In genomic region chr9:72664409-72665351, GRCm38 (mm10) we compare ENCODE assay signal across 8 mouse cellular contexts. TPM values are rescaled to one million over a fixed set of nuclear protein-coding genes. Genes with fewer than 3 reads are reported as not detected.
DNase-seq lines count a peak whose midpoint lies in the region; ATAC-seq lines count a peak whose summit lies in the region.

No protein-coding gene starts in this region.

- no peaks in the 10 kb centered on the region for H3K9me3 ChIP-seq in forebrain, embryonic 16.5 days (ENCODE audit: control insufficient read depth, low read length)
- H3K9me3 ChIP-seq in liver, embryonic 13.5 days (replicated peaks): no peaks in the 10 kb centered on the region

- H3K4me3 ChIP-seq in forebrain, embryonic 16.5 days (replicated peaks; ENCODE audit: low read length): peak overlapping the region; percentile 92
- H3K4me3 ChIP-seq in liver, embryonic 13.5 days (replicated peaks): peak overlapping the region; percentile 91

- H3K27ac ChIP-seq in forebrain, embryonic 16.5 days (ENCODE audit: low read length): peak overlapping the region; percentile 67
- H3K27ac ChIP-seq in liver, embryonic 13.5 days: peak overlapping the region; percentile 96

- ATAC-seq in forebrain, embryonic 16.5 days: peak; percentile 23; the same call in 1 of the 2 replicates
- no peak for ATAC-seq in liver, embryonic 13.5 days (ENCODE audit: low read depth)

- H3K27me3 ChIP-seq in forebrain, embryonic 16.5 days (replicated peaks; ENCODE audit: control insufficient read depth, insufficient read depth, low read length): no peaks in the 10 kb centered on the region
- H3K27me3 ChIP-seq in liver, embryonic 13.5 days: no peaks in the 10 kb centered on the region

- DNase-seq in layer of hippocampus, adult 11-12 months (ENCODE audit: low spot score): peak; percentile 37
- DNase-seq in layer of hippocampus, postnatal 25 days (ENCODE audit: extremely low spot score in 1 of 2, low spot score in 1 of 2): no peak
- peak; percentile 56 for DNase-seq in brain, adult 2 months (ENCODE audit: low read depth, low spot score)
- no peak for DNase-seq in liver, embryonic 13.5 days
- DNase-seq in thymus, postnatal 25 days: no peak
- no peak for DNase-seq in gastrocnemius, postnatal 10 days
- no peak for DNase-seq in urinary bladder, adult 2 months (ENCODE audit: low spot score)

- 11% methylated on average over 12 of the region's 12 CpGs for WGBS in forebrain, embryonic 16.5 days
- WGBS in liver, embryonic 13.5 days (ENCODE audit: insufficient replicate concordance): 61% methylated on average over 12 of the region's 12 CpGs

- peak overlapping the region; percentile 79 for H3K4me2 ChIP-seq in forebrain, embryonic 16.5 days (ENCODE audit: low read length)
- peak overlapping the region; percentile 91 for H3K4me2 ChIP-seq in liver, embryonic 13.5 days

- H3K4me1 ChIP-seq in forebrain, embryonic 16.5 days (replicated peaks; ENCODE audit: control insufficient read depth, insufficient read depth, low read length): peaks cover 36% of the 10 kb centered on the region
- peaks cover 68% of the 10 kb centered on the region for H3K4me1 ChIP-seq in liver, embryonic 13.5 days (replicated peaks)

- H3K36me3 ChIP-seq in forebrain, embryonic 16.5 days (ENCODE audit: control insufficient read depth, insufficient read depth): no peaks in the 10 kb centered on the region; the same call in 1 of the 2 replicates
- peaks cover 53% of the 10 kb centered on the region for H3K36me3 ChIP-seq in liver, embryonic 13.5 days

- peak overlapping the region; percentile 98 for H3K9ac ChIP-seq in forebrain, embryonic 16.5 days (replicated peaks; ENCODE audit: low read depth, low read length)
- peak overlapping the region; percentile 98 for H3K9ac ChIP-seq in liver, embryonic 13.5 days

RNA-seq across cellular contexts. Expression of gene Nedd4, which starts 2.5 kb away (rescaled TPM):
- 100 to 1,000 TPM; 297 to 304 TPM for total RNA-seq in layer of hippocampus, postnatal 25 days (2021)
- 415 and 474 TPM in 2 replicates for polyA plus RNA-seq in forebrain, embryonic 16.5 days (2015; fragmentation: Nextera tagmentation; extraction: Ambion mirVana)
- 114 and 134 TPM in 2 replicates for polyA plus RNA-seq in liver, embryonic 13.5 days (2015; fragmentation: Nextera tagmentation; extraction: Ambion mirVana)
- total RNA-seq in gastrocnemius, postnatal 10 days (2021): 100 to 1,000 TPM; 563 to 619 TPM
- 389 and 506 TPM in 2 replicates for polyA plus RNA-seq in urinary bladder, adult 2 months (2012; rRNA removed)

Comparison
In these comparisons a context has a peak if more than half of its experiments do, and no peak if none do; other contexts are left out.
1. DNase-seq: peak in layer of hippocampus, adult 11-12 months (single experiment) and brain, adult 2 months (single experiment); none in layer of hippocampus, postnatal 25 days (0 of 2), liver, embryonic 13.5 days (single experiment), thymus, postnatal 25 days (single experiment), gastrocnemius, postnatal 10 days (single experiment) and urinary bladder, adult 2 months (single experiment).